In the genomic region with DNA sequence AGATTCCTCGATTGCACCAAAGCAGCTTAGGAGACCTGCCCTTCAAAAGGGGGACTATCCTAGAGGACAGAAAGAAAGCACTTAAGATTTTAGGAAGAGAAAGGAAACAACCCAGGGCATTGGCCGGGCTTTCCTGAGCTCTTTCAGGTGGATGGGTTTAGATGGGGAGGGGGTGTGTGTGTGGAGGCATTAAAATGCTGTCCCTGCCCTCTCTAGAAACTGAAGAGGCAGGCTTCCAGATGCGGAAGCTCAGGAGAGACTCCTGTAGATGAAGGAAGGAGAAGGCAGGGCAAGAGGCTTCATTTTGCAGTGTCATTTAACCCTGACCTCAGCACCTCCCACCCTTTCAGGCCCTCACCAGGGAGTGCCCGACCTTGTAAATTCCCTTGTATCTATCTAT, we compare ENCODE assay signal across 8 mouse cellular contexts.
A peak's percentile ranks its signal among the peaks of the same experiment; 100 is the strongest.
DNase-seq lines count a peak whose midpoint lies in the region; ATAC-seq and TF ChIP-seq lines count a peak whose summit lies in the region.

No protein-coding gene starts in this region.

- peaks cover 26% of the 10 kb centered on the region for H3K27me3 ChIP-seq in heart, embryonic 12.5 days (replicated peaks)
- peaks cover 8% of the 10 kb centered on the region for H3K27me3 ChIP-seq in ES-Bruce4 (ENCODE audit: control insufficient read depth, insufficient read depth, low read length, poor library complexity, severe bottlenecking)
- H3K27me3 ChIP-seq in forebrain, embryonic 13.5 days = no peaks in the 10 kb centered on the region
- H3K27me3 ChIP-seq in limb, embryonic 15.5 days = peaks cover 18% of the 10 kb centered on the region

- no peaks in the 10 kb centered on the region for H3K9me3 ChIP-seq in heart, embryonic 12.5 days (replicated peaks)
- no peaks in the 10 kb centered on the region for H3K9me3 ChIP-seq in ES-Bruce4 (replicated peaks; ENCODE audit: control insufficient read depth, insufficient read depth, low read length, poor library complexity, severe bottlenecking)
- H3K9me3 ChIP-seq in forebrain, embryonic 13.5 days (replicated peaks) = no peaks in the 10 kb centered on the region
- H3K9me3 ChIP-seq in limb, embryonic 15.5 days = no peaks in the 10 kb centered on the region

- H3K36me3 ChIP-seq in heart, embryonic 12.5 days = no peaks in the 10 kb centered on the region
- H3K36me3 ChIP-seq in ES-Bruce4 (ENCODE audit: control insufficient read depth, insufficient read depth, low read length, poor library complexity, severe bottlenecking) = no peaks in the 10 kb centered on the region
- no peaks in the 10 kb centered on the region for H3K36me3 ChIP-seq in forebrain, embryonic 13.5 days (ENCODE audit: poor library complexity, severe bottlenecking)
- no peaks in the 10 kb centered on the region for H3K36me3 ChIP-seq in limb, embryonic 15.5 days

- no peak for ATAC-seq in heart, embryonic 12.5 days (ENCODE audit: insufficient number of reproducible peaks, low FRiP score)
- ATAC-seq in forebrain, embryonic 13.5 days = 0 out of 2 replicates have a peak, but pooled peaks have one; percentile 4
- ATAC-seq in limb, embryonic 15.5 days (ENCODE audit: insufficient number of reproducible peaks, low FRiP score, low TSS enrichment, low read depth) = no peak

- H3K27ac ChIP-seq in heart, embryonic 12.5 days (ENCODE audit: poor library complexity, severe bottlenecking) = no peak overlapping the region
- no peak overlapping the region for H3K27ac ChIP-seq in ES-Bruce4 (ENCODE audit: insufficient read depth, low read length)
- peak overlapping the region; percentile 63 for H3K27ac ChIP-seq in forebrain, embryonic 13.5 days
- H3K27ac ChIP-seq in limb, embryonic 15.5 days = no peak overlapping the region

- H3K9ac ChIP-seq in heart, embryonic 12.5 days = peak overlapping the region; percentile 59; the same call in 1 of the 2 replicates
- no peak overlapping the region for H3K9ac ChIP-seq in ES-Bruce4 (ENCODE audit: low read depth, poor library complexity, severe bottlenecking)
- H3K9ac ChIP-seq in forebrain, embryonic 13.5 days = peak overlapping the region; percentile 74
- H3K9ac ChIP-seq in limb, embryonic 15.5 days = no peak overlapping the region

- peak overlapping the region; percentile 58 for H3K4me3 ChIP-seq in heart, embryonic 12.5 days
- peak overlapping the region; percentile 24 for H3K4me3 ChIP-seq in ES-Bruce4 (ENCODE audit: low read depth, low read length)
- H3K4me3 ChIP-seq in forebrain, embryonic 13.5 days = peak overlapping the region; percentile 58
- peak overlapping the region; percentile 43 for H3K4me3 ChIP-seq in limb, embryonic 15.5 days

- no peak for DNase-seq in heart, adult 18-20 months
- no peak for DNase-seq in adrenal gland, postnatal 36 days
- DNase-seq in right cerebral cortex, postnatal 14 days = no peak
- no peak for DNase-seq in cerebellum, adult 18-20 months

- peaks cover 12% of the 10 kb centered on the region for H3K4me1 ChIP-seq in heart, embryonic 12.5 days (replicated peaks)
- H3K4me1 ChIP-seq in ES-Bruce4 (ENCODE audit: control insufficient read depth, insufficient read depth, low read length) = no peaks in the 10 kb centered on the region
- peaks cover 14% of the 10 kb centered on the region; the same call in 1 of the 2 replicates for H3K4me1 ChIP-seq in forebrain, embryonic 13.5 days
- H3K4me1 ChIP-seq in limb, embryonic 15.5 days = peaks cover 16% of the 10 kb centered on the region

- no peak for TF ChIP-seq POLR2A in ES-Bruce4 (IDR thresholded peaks at IDR 0.05; ENCODE audit: insufficient read depth, low read length)

- TF ChIP-seq CTCF in ES-Bruce4 (IDR thresholded peaks at IDR 0.05; ENCODE audit: low read depth, low read length) = no peak

- peak overlapping the region; percentile 96 for H3K4me2 ChIP-seq in heart, embryonic 12.5 days
- peak overlapping the region; percentile 82 for H3K4me2 ChIP-seq in forebrain, embryonic 13.5 days
- H3K4me2 ChIP-seq in limb, embryonic 15.5 days = peak overlapping the region; percentile 62

- 6% methylated on average over 4 of the region's 4 CpGs for WGBS in heart, embryonic 12.5 days
- 3% methylated on average over 4 of the region's 4 CpGs for WGBS in forebrain, embryonic 13.5 days
- 8% methylated on average over 4 of the region's 4 CpGs for WGBS in limb, embryonic 15.5 days

- TF ChIP-seq EP300 in ES-Bruce4 (IDR thresholded peaks at IDR 0.05; ENCODE audit: insufficient read depth, low read depth, low read length) = no peak

Comparison
In these comparisons a context has a peak if more than half of its experiments do, and no peak if none do; other contexts are left out.
1. H3K9ac ChIP-seq: peak in heart, embryonic 12.5 days (single experiment) and forebrain, embryonic 13.5 days (single experiment); none in ES-Bruce4 (single experiment) and limb, embryonic 15.5 days (single experiment).
2. Peak in every context shown above with its lines, with median percentiles within 50 percentile points of each other: H3K4me2 ChIP-seq and H3K4me3 ChIP-seq.